Mouse (Mus musculus) E14TG2a.4 (cell line): Measurements from ENCODE around the gene Gm42674.

ENCODE experiments used
- H3K27me3 ChIP-seq: 2 replicates; pipeline ENCODE4 v1.6.1; 2014; ENCODE audit warnings: low read length, control low read depth; ENCODE audit not compliant: insufficient read depth
- H3K36me3 ChIP-seq: 2 replicates; pipeline ENCODE4 v1.6.1; 2014; ENCODE audit warnings: low read length, control low read depth; ENCODE audit not compliant: insufficient read depth
- H3K4me1 ChIP-seq: replicated peaks from 2 replicates; pipeline ENCODE4 v1.6.1; 2014; ENCODE audit warnings: low read depth, low read length, control low read depth
- H3K4me3 ChIP-seq: replicated peaks from 2 replicates; pipeline ENCODE4 v1.5.1; 2014; ENCODE audit warnings: mild to moderate bottlenecking, low read length
- H3K9me3 ChIP-seq: 2 replicates; pipeline ENCODE4 v1.6.1; 2014; ENCODE audit warnings: low read length, control low read depth
- CTCF ChIP-seq: conservative IDR thresholded peaks from 2 replicates; pipeline ENCODE4 v1.5.1; 2014; ENCODE audit warnings: low read length
- NANOG ChIP-seq: IDR thresholded peaks from 2 replicates; pipeline ENCODE4 v1.6.1; 2014; ENCODE audit warnings: borderline replicate concordance, low read length, mixed read lengths
- POU5F1 ChIP-seq: IDR thresholded peaks from 2 replicates; pipeline ENCODE4 v1.6.1; 2014; ENCODE audit warnings: low read length, borderline replicate concordance

Gm42674 gene

DNA sequence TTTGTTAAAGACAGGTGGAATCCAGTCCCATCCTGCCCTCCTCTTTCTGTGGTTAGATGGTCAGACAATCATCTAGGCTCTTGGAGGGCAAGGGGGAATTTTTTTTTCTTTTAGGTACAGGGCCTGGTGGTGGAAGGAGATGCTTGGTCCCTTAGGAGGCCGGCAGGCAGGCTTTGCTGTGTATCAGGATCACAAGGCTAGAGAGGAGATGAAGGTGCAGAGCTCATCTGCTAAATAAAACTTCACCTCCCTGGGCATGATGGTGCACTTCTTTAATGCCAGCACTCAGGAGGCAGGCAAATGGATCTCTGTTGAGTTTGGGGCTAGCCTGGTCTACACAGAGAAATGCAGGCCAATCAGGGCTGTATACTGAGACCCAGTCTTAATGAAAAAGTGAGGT is 14.2 kb downstream of the Gm42674 start:
- Histone ChIP-seq H3K4me3 (no peak overlapping the region), H3K27me3 (peaks cover 15% of the 10 kb centered on the region), H3K36me3 (no peaks in the 10 kb centered on the region), H3K9me3 (no peaks in the 10 kb centered on the region), H3K4me1 (peaks cover 53% of the 10 kb centered on the region)
- TF ChIP-seq POU5F1 (no peak), CTCF (no peak), NANOG (no peak)

DNA sequence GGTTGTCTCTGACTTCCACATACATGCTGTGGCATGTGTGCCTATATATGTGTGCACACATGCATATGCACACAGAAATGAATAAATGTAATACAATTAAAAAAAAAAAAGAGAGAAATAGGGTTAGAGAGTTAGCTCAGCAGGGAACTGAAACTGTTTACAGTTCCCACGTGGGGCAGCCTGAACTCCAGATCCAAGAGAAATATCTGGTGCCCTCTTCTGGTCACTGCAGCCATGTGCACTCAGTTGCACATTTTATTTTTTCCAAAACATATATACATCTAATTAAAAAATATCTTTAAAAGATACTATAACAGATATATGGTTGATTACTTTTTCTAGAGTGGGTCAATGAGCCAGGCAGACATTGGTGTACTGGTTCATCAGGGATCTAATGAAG is 15.9 kb downstream of the Gm42674 start:
- peaks cover 41% of the 10 kb centered on the region for H3K4me1 ChIP-seq
- peaks cover 15% of the 10 kb centered on the region for H3K27me3 ChIP-seq
- TF ChIP-seq POU5F1, result no peak
- TF ChIP-seq CTCF, result peak; percentile 65
- TF ChIP-seq NANOG, result no peak
- H3K36me3 ChIP-seq, result no peaks in the 10 kb centered on the region
- H3K9me3 ChIP-seq, result no peaks in the 10 kb centered on the region
- no peak overlapping the region for H3K4me3 ChIP-seq

DNA sequence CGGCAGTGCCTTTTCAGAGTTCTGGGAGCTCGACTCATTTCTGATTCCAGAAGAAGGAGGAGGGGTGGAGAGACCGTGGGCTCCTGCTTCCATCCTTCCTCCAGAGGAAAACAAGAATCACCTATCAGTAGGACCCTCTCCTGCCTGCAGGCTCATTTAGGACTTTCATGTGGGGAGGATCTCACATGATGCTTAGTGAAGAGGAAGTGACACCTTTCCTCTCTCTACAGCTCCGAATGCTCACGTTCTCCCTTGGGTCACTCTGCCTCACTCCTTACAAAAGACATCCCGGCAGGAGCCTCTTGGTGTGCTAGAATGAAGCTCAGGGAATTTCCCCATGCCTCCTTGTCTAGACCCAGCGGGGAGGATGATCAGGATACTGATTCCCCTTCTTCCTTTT is 19.8 kb downstream of the Gm42674 start:
- peaks cover 3% of the 10 kb centered on the region; the same call in 1 of the 2 replicates for H3K4me1 ChIP-seq
- TF ChIP-seq POU5F1 (no peak), CTCF (no peak), NANOG (no peak)
- no peak overlapping the region for H3K4me3 ChIP-seq
- H3K36me3 ChIP-seq, result no peaks in the 10 kb centered on the region
- H3K9me3 ChIP-seq, result no peaks in the 10 kb centered on the region
- no peaks in the 10 kb centered on the region for H3K27me3 ChIP-seq

DNA sequence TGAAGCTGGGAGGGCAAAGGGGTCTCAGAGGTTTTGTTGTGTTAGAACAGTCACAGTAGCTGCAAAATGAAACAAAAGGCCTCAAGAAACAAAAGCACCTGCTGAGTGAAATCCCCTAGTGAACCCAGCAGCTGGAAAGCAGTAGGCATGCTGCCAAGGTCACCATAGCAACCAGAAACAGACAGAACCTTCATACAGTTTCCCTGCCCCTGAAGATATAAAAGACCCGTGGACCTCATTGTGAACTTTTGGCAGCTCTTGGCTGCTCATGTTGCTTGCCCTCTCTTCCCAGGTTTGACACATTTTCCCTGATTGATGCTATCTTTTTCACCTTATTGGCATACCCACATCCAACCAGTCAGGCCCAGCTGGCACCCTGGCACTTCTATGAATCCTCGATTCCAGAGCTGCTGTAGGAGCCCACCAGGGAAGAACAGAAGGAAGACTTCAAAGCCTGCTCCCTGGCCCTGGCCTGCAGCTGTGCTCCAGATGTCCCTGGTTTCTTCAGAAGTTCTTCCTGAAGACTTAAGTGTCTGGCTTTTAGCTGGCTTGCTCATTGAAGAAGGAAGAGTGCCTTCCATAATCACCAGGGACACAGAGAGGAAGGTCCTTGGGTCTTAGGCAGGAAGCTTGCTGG is 21.8 kb downstream of the Gm42674 start:
- TF ChIP-seq NANOG (no peak), CTCF (no peak), POU5F1 (no peak)
- H3K9me3 ChIP-seq, result no peaks in the 10 kb centered on the region
- no peak overlapping the region for H3K4me3 ChIP-seq
- H3K36me3 ChIP-seq, result no peaks in the 10 kb centered on the region
- H3K4me1 ChIP-seq, result peaks cover 3% of the 10 kb centered on the region; the same call in 1 of the 2 replicates
- H3K27me3 ChIP-seq, result no peaks in the 10 kb centered on the region

DNA sequence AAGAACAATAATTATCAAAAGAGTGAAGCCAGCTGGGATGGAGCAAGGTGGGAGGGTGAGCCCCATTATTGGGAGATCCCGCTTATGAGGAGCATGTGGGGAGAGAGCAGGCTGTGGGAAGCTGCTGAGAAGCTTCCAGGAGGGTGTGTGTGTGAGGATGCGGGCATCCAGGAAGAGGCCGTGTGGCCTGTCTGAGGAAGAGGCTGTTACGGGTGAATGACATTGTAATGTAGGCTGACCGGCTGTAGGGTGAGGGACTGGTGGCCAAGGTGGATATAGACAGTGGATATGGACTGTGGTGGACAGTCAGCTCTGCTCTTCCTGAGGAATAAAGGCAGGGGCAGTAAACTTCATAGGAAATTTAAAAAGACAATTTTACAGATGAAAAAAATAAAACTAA is 23.8 kb downstream of the Gm42674 start:
- Histone ChIP-seq H3K4me3 (no peak overlapping the region), H3K27me3 (no peaks in the 10 kb centered on the region)
- no peak for TF ChIP-seq NANOG
- no peak for TF ChIP-seq CTCF
- TF ChIP-seq POU5F1, result no peak

DNA sequence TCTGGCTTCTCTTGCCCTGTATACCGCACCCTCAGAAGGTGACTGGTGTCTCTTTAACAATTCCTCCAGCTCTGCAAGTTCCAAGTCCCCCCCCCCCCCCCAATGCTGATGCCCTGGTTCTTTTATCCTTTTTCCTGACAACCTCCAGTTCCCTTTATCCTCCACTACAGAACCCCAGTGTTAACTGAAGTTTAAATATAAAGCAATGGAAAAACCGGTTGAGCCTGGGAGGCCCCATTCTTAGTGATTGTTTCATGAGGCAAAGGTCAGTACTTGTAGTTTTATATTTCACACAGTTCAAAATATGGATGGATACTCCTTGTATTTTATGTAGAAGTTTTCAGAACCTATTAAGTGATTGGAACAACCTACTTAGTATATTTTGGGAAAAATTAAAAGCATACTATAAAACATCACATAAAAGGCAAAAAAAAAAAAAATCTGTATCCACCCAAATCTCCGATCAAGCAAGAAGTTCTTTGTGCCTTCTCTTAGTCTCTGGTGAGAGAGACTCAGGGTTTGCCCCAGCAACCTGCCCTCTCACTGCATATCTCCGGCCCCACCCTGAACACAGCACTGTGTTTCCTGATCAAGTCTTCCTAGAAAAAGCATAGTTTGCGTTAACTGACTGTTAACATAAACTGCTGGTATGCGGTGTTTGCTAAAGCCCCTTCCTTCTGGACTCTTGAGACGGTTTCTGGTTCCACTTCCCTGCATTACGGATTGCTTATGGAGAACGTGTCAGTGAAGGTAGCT is 24.7 kb downstream of the Gm42674 start:
- H3K4me3 ChIP-seq, result no peak overlapping the region
- H3K9me3 ChIP-seq, result no peaks in the 10 kb centered on the region
- no peaks in the 10 kb centered on the region for H3K27me3 ChIP-seq
- no peak for TF ChIP-seq CTCF
- no peak for TF ChIP-seq POU5F1
- TF ChIP-seq NANOG, result no peak
- no peaks in the 10 kb centered on the region for H3K36me3 ChIP-seq
- H3K4me1 ChIP-seq, result no peaks in the 10 kb centered on the region; the same call in 1 of the 2 replicates

More for the DNA sequence above, 23.8 kb downstream of the Gm42674 start:
- peaks cover 3% of the 10 kb centered on the region; the same call in 1 of the 2 replicates for H3K4me1 ChIP-seq
- H3K9me3 ChIP-seq, result no peaks in the 10 kb centered on the region
- no peaks in the 10 kb centered on the region for H3K36me3 ChIP-seq

DNA sequence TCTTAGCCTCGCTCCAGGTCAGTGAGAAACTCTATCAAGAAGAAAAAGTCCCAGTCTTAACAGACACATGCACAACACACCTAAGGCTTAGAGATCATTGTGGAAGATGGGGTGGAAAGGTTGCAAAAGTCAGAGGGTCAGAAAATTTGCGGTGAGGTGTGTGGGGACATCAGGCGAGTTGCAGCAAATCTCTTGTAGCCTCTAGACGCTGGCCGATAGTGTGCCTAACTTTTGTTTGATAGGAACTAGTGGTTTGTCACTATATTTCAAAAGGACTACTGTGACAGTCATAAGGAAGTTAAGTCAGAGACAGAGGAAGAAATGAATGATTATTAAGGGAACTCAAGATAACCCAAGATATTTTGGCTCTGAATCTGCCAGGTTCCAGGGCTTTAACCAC is 25.7 kb downstream of the Gm42674 start:
- Histone ChIP-seq H3K27me3 (no peaks in the 10 kb centered on the region), H3K9me3 (no peaks in the 10 kb centered on the region), H3K4me1 (no peaks in the 10 kb centered on the region), H3K4me3 (no peak overlapping the region), H3K36me3 (no peaks in the 10 kb centered on the region)
- no peak for TF ChIP-seq CTCF
- TF ChIP-seq NANOG, result no peak
- no peak for TF ChIP-seq POU5F1

DNA sequence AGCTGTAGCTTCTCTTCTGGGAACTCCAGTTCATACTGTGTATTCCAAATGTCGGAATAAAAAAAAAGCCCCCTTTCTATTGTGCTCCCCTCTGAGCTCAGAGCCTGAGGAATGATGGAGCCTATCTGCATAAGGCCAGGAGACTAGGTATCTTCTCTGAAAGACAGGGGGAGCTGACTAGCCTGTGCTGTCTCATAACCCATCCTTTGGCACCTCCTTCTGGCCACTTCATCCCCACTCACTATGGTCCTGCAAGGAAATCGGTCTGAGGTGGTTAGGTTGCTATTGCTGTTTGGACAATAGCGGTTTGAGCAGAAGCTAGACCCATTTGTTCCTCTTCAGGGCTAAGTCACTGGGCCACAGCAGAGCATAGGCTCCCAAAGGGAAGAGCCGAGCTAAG is 26.1 kb downstream of the Gm42674 start:
- no peaks in the 10 kb centered on the region for H3K4me1 ChIP-seq
- H3K4me3 ChIP-seq, result no peak overlapping the region
- TF ChIP-seq CTCF (no peak), POU5F1 (no peak), NANOG (no peak)
- H3K27me3 ChIP-seq, result no peaks in the 10 kb centered on the region
- H3K36me3 ChIP-seq, result no peaks in the 10 kb centered on the region
- no peaks in the 10 kb centered on the region for H3K9me3 ChIP-seq

DNA sequence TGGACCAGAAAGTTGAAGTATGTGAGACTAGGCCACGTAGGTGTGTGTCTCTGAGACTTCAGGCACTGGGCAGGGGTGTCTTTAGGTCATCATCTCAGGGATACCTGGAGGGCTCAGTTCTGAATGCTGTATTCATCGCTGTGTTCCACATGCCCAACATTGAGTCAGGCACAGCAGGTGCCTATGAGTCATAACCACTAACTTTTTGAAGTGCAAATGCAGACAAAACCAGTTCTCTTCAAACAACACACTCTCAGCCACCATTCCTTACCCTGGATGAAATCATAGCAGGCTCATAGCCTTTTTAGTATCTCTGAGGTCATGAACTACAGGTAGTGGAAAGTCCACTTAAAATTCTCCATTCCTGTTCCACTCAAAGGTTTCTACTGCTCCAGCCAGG is 27.6 kb downstream of the Gm42674 start:
- H3K4me3 ChIP-seq, result no peak overlapping the region
- TF ChIP-seq CTCF, result no peak
- no peak for TF ChIP-seq NANOG
- no peak for TF ChIP-seq POU5F1
- H3K9me3 ChIP-seq, result no peaks in the 10 kb centered on the region; the same call in 1 of the 2 replicates
- H3K27me3 ChIP-seq, result no peaks in the 10 kb centered on the region
- H3K4me1 ChIP-seq, result no peaks in the 10 kb centered on the region
- no peaks in the 10 kb centered on the region for H3K36me3 ChIP-seq
